Mouse (Mus musculus) layer of hippocampus, adult 18-20 months (tissue): ENCODE data around the gene Ppy. TPM values are rescaled to one million over a fixed set of nuclear protein-coding genes. Genes with fewer than 3 reads are reported as not detected.

Source experiments
- total RNA-seq, 2 experiments: library from RNA; stranded (reverse); gene quantifications; 2 replicates each; pipeline ENCODE4 v1.2.3; 2021

Gene Ppy
- total RNA-seq, 2 experiments from 2014 or later: not detected

Other genes starting within 250 kb of the Ppy start
- gene Meox1, start 206.9 kb downstream of the Ppy start, total RNA-seq: under 1 TPM; 0.64 to 0.86 TPM
- under 1 TPM in 1 of 2 experiments, not detected in 1; 0.15 TPM for gene Sost, start 134.3 kb downstream of the Ppy start, total RNA-seq
- not detected for gene Cfap97d1, start 117.0 kb downstream of the Ppy start, total RNA-seq
- 100 to 1,000 TPM; 158 TPM for gene Dusp3, start 114.3 kb downstream of the Ppy start, total RNA-seq
- gene Mpp3, start 72.9 kb downstream of the Ppy start, total RNA-seq: 10 to 100 TPM; 85.5 to 88.9 TPM
- not detected for gene Cd300lg, start 59.8 kb downstream of the Ppy start, total RNA-seq
- 100 to 1,000 TPM; 142 to 147 TPM for gene Mpp2, start 12.8 kb downstream of the Ppy start, total RNA-seq
- gene Pyy, start 6.5 kb upstream of the Ppy start, total RNA-seq: not detected
- not detected for gene Nags, start 44.2 kb upstream of the Ppy start, total RNA-seq
- 10 to 100 TPM; 25.0 to 27.2 TPM for gene Tmem101, start 55.1 kb upstream of the Ppy start, total RNA-seq
- gene Lsm12, start 84.0 kb upstream of the Ppy start, total RNA-seq: 10 to 100 TPM; 59.3 to 59.4 TPM
- gene G6pc3, start 88.3 kb upstream of the Ppy start, total RNA-seq: 10 to 100 TPM; 61.0 to 65.1 TPM
- gene Hdac5, start 128.8 kb upstream of the Ppy start, total RNA-seq: 100 to 1,000 TPM; 258 to 266 TPM
- gene BC030867, start 147.6 kb upstream of the Ppy start, total RNA-seq: 1 to 10 TPM in 1 of 2 experiments, under 1 TPM in 1; 0.86 to 1.8 TPM
- gene Asb16, start 167.4 kb upstream of the Ppy start, total RNA-seq: 1 to 10 TPM; 2.3 to 2.9 TPM
- 10 to 100 TPM; 62.3 to 67.6 TPM for gene Tmub2, start 183.6 kb upstream of the Ppy start, total RNA-seq
- 100 to 1,000 TPM; 168 to 171 TPM for gene Atxn7l3, start 195.3 kb upstream of the Ppy start, total RNA-seq
- 100 to 1,000 TPM; 131 to 135 TPM for gene Ubtf, start 218.4 kb upstream of the Ppy start, total RNA-seq